Mouse (Mus musculus): ENCODE measurements at regions not wholly inside any gene's neighbourhood (a gene's known extent, or its start where the extent isn't known, plus 50 kb on each side); places are given as distances from the start of the nearest gene placed in this dataset.
A peak's percentile ranks its signal among the peaks of the same experiment; 100 is the strongest.

DNA sequence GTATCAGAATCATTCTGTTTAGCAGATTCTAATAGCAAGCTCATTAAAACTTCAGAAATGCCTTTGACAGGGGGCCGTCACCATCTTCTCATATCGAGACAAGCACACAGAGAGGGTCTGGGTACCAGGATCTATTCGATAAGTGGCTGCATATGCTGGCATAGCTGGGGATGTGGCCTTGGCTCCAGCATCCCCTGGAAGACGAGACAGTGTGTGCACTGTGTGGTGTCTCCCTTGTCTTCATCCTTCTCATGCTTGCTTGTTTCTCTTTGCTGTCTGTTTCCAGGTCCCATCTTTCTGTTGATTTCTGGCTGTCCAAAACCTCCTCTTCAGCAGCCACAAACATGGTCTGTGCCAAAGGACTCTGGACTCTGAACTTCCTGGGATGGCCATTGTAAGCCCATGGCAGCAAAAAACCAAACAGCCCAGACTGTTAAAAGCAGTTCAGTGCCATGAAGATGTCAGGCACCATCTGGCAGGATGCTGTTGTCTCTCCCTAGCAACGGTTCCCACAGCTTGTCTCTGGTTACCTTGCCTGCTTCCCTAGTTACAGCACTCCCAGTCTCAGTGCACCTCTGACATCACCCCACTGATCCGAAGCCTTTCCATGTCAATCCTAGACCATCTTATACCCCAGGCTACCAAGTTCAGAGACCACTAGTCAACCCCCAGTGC lies 56.5 kb downstream of the Kctd12 start:
- DNase-seq (ENCODE audit: low spot score in 2 of 2): peak in 1 of 2 experiments; percentile 13

DNA sequence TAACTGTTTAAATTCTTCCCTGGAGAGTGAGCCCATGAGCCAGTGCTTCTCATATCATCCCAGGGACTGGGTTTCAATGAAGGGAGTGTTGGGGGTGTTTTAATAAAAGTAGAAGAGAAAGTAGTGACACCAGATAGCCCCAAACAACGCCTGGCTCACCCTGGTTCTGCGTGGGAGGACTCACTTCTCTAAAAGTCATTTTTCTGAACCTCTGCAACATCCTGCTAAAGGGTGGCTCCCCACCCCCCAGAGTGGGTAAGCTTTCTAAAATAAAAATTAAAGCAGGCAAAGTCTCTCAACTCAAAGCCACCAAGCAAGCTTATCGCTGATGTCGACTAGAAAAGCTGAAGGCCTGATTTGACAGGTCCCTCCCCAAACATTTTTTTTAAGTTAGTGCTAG lies 57.8 kb downstream of the Kctd12 start:
- DNase-seq (ENCODE audit: low spot score in 2 of 2): no peak

DNA sequence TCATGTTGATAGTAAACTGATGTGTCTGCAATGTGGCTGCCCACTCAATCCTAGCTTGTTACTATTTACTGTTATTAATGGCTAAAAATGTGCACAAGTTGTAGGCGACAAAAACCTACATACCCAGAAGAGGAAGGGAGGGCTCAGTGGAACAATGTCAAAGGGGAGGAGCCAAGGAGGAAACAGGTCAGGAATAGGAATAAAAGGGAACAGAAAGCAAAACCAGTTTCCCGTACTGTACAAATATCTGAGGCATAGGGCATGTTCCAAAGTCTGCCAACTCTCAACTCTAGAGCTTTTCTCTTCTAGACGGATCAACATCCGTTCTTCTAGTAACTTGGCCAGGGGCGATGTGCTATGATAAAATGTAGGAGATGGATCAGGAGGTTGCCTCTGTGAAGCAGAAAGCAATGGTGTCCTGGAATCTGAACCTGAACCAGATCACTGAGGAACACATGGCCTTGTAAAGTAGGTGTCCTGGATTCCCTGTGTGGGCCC lies 59.9 kb downstream of the Kctd12 start:
- DNase-seq (ENCODE audit: low spot score in 2 of 2): no peak

DNA sequence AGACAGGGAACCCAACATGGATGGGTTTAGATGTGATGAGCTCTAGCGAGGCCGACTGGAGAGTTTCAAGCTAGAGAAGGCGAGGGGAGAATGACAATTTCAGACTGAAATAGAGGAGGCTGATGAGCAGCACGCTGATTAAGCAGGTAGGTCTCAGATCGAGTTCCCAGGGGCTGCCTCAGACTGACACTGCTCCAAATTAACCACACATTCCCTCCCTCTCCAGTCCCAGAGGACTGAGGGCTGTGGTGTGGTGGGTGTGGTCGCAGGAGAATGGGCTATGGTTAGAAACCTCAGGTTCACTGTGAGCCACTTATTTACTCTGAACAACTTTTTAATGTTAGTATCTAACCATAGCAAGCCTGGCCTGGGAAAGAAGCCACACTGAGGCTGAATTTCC lies 62.0 kb downstream of the Kctd12 start:
- no peak for DNase-seq (ENCODE audit: low spot score in 2 of 2)

DNA sequence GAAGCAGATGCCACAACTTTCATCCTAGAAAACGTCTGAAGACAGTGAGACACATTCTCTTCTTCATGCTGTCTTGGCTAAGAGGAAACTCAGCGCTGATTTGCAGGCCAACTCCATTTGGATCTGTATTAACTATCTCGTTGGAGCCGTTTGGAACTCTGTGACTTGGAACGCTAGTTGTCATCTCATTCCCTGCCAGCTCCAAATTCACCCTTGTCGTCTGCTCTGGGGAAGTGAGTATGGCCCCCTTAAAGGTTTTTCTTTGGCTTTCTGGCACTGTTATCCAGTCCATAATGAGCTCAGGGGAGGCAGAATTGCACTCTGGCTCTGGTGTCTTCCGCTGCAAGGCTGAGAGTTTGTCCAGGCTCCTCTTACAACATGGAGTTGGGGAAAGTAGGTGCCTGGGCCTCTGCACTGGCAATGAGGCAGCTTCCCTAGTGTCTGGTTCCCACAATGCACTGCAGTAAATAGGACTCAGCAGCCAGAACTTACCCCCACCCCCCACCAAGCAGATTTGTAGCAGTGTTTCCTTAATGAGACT lies 63.1 kb downstream of the Kctd12 start:
- no peak for DNase-seq (ENCODE audit: low spot score in 2 of 2)

DNA sequence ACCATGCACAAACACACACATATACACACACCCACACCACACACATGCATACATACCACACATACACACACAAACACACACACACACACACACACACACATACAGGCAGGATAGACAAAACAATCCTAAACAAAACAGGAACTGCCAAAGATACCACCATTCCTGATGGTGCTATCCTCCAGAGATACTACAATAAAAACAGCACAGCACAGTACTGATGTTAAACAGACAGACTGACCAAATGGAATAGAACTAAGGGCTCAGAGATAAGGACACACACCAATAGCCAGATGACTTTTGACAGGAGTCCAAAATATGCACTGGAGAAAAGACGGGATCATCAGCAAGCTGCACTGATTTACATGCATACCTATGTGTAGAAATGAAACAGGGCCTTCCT lies 64.5 kb downstream of the Kctd12 start:
- DNase-seq (ENCODE audit: low spot score in 2 of 2): no peak

DNA sequence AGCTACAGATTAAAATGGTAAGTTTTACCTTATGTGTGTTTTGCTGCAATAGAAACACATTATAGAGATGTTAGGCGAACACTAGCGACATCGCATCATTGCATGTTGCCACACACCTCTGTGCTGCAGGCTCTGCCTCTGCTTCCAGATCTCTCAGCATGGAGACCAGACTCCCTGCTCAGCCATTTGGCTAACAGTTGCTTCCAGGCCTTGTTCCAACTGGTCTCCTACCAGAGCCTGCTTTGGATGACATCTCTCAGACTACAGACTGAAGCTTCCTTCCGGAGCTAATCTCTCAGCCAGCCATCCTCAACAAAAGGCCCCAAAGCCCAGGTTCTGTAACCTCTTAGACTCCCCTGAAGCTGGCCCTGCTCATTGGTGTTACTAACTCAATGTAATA lies 66.5 kb downstream of the Kctd12 start:
- no peak for DNase-seq (ENCODE audit: low spot score in 2 of 2)

DNA sequence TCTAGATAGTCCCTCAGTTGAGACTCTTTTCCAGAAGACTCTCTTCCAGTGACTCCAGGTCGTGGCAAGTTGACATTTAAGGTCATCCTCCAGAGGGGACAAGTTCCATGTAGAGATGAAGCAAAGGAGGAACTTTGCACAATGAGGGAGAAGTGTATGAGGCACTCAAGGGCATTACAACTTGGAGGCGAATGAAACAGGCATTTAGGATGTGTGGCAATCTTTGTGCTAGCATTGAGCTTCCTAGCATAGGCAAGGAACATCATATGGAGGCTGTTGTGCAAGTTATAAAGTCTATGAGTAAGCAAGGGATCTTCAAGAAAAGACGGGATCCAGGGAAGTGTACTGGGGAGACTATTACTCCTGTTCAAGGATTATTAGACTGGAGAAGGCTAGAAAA lies 70.9 kb downstream of the Kctd12 start:
- DNase-seq (ENCODE audit: low spot score in 2 of 2): no peak

DNA sequence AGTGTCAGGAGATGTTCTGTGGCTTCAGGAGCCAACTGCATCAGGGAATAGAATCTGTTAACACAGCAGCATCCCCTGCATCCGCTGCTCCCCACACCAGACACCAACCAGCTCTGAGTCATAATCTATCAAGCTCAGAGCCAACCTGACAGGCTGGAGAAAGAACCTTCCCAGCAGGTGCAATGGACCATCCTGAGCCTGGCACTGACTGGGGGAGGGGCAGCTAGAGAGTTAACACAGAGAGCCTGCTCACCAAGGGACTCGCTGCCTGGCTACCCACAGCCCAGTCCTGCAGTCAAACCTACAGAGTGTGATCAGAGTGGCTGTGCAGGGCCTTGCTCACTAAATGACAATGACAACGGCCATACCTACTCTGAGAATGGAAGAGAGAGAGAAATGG lies 73.4 kb downstream of the Kctd12 start:
- no peak for DNase-seq (ENCODE audit: low spot score in 2 of 2)

DNA sequence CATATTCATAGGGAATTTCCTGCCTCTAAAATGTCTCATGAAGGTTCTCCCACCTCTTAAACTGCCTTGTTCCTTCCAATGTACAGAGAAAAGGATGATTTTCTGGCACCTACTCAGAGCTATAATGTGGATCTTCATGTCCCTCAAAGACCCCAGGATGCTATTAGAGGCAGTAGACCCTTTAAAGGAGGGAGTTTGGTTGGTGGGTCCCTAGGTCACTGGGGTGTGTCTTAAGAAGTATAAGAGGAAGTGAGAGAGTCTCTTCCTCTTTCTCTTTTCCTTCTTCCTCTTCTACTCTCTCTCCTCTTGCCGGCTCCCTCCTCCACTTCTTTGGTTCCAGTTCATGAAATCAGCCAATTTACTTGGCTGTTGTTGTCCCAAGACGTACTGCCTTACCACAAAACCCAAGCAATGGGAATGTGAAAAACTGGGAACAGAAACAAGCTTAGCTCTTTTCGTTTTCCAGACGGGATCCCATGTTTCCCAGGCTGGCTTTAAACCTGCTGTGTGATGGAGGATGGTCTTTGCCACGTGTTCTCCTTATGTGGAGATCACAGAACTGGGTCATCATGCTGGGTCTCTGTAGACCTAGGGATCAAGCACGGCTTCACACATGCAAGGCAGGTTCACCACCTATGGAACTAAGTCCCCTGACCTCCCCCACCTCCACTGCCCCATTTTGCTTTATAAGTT lies 74.9 kb downstream of the Kctd12 start:
- DNase-seq (ENCODE audit: low spot score in 2 of 2): no peak

DNA sequence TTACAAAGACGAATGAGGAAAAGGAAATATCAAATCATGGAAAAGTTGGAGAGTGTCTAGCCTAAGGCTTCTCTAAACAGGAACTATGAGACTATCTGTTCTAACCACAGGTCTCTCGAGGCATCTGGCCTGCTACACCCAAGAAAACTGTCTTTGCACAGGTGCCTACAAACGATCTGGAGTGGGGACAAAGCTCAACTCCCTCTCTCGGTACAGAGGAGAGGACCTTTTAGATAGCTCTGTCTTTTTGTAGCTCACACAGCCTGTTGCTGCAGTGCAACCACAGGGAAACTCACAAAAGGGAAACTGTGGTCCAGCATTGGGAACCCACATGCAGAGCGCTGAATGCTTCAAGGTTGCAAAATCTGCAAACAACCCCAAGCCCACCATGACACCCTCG lies 75.6 kb downstream of the Kctd12 start:
- no peak for DNase-seq (ENCODE audit: low spot score in 2 of 2)

DNA sequence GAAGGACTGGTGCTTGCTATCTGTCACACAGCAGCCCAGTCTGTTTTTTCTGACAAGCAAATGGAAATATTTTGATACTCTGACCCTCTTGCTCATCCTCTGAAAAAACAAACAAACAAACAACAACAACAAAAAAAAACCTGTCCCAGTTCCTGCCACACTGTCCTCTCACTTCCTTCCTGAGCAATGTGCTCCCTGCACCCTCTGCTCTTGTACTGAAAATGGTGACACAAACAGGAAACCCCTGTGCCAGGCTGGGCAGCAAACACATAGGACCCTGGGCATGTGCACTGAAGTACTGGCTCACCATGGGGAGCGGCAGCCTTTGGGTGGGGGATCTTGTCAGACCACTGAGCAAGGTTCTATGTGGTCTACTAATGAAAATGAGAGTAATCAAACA lies 76.2 kb downstream of the Kctd12 start:
- no peak for DNase-seq (ENCODE audit: low spot score in 2 of 2)

DNA sequence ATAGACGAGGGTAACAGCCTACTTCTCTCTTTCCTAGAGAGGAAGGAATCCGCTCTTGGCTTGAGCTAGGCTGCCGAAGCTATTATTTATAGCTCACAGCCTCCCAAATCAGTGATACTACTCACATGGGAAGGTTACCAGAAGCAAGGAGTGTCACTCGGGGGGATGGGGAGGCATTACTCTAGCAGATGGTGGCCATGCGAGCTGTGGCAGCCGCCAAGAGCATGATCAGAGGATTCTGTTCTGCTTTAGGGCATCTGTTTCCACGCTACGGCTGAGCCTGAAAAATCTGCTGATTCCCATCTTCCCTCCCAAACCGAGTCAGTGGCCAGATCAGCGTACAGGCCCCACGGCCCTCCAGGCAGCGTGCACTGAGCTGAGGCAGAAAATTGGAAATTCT lies 79.5 kb downstream of the Kctd12 start:
- DNase-seq (ENCODE audit: low spot score in 2 of 2): peak; percentile 66 to 77

DNA sequence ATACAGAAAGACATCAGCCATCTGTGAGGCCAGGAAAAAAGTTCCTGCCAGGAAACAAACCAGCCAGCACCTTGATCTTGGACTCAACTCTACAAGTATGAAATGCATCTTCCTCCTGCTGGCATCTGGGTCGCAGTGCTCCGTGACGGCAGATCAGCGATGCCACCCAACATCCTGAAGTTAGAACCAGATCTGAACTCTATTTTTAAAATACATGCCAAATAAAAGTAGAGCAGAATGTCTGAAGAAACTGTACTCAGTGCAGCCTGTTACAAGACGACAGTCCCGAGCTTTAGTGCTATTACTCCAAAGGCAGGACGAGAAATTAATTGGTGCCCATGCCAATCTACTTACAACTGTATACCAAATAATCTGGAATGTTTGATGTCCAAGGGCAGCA lies 80.2 kb downstream of the Kctd12 start:
- no peak for DNase-seq (ENCODE audit: low spot score in 2 of 2)

DNA sequence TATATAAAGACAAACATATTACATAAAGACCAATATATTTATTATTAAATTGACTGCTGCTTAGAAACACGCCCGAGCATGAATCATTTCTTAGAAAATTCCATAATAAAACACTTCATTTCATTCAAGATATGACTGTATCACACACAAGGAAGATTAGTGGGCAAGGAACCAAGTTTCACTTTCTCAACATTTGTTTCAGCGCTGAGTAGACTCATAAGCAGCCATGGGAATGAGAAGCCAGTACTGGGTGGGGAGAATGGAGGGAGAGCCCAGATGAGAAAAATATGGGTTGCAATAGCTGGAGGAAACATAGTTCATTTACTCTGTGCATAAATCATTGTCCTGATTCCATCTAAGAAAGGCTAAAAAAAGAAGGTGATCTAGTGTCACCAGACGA lies 84.0 kb downstream of the Kctd12 start:
- DNase-seq (ENCODE audit: low spot score in 2 of 2): no peak

DNA sequence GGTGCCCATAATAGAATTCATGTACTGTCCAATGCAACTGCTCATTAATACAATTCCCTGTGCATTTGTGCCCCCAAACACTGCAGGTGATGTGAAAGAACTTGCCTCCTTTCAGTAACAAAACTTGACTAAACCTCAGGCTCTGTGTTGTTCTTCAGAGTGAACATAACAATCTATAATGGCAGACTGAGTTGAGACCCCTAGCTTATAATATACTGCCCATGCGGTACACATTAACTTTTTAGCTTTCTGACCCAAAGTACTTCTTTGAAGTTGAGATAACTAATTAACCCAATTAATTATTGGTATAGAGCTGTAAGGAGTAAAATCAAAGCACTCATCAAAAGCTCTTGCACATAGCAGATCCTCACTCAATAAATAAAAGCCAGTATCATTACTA lies 85.4 kb downstream of the Kctd12 start:
- no peak for DNase-seq (ENCODE audit: low spot score in 2 of 2)

DNA sequence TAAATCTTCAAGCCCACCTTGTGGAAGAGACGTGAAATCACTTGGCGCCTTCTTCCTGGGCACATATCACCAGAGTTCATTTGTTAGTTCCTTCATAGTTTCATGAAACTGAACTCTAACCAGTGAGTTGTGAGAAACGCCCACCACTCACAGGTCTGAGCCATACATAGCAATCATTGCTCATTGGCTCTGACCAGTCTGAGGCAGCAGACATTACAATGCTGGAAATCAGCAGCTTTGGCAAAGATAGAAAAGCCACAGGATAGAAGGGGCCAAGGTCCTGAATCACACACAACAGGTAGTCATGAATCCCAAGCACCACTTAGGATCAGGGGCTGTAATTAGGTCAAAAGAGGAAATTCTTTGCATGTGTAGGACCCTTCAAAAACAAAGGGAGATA lies 85.9 kb downstream of the Kctd12 start:
- no peak for DNase-seq (ENCODE audit: low spot score in 2 of 2)

DNA sequence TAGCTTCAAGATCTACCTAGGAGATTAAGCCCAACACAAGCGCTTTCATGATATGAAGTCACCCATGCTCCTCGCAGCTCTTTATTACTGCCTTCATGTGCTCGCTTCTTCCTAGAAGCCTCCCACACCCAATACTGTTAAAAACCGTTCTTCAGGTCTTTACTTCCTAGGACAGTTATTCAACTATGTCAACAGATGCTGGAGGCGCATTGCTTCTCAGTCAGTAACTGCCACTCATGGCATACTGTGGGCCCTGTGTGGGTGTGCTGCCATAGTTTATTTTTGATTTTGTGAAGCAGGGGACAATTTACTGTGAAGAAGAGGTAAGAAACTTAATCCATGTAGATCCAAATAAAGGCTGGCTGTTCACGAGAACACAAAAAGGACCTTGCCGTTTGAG lies 89.2 kb downstream of the Kctd12 start:
- DNase-seq (ENCODE audit: low spot score in 2 of 2): no peak

DNA sequence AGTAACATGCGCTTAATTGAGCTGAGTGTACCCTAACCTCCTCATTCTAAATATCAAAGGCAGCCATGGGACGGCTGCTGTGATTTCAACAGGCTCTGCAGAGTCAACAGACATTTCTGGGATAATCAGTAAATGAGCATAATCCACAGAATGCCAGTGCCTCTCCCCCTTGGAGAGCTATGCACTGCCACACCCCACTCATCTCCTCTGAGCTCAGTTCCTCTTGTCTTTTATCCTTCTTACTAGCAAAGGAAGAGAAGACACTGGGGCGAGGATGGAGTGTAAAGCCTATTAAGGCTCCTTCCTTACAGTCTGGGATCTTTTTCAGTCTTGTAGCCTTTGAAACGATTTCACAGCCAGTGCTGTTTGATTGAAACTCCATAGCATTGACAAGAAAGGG lies 90.9 kb downstream of the Kctd12 start:
- no peak for DNase-seq (ENCODE audit: low spot score in 2 of 2)

DNA sequence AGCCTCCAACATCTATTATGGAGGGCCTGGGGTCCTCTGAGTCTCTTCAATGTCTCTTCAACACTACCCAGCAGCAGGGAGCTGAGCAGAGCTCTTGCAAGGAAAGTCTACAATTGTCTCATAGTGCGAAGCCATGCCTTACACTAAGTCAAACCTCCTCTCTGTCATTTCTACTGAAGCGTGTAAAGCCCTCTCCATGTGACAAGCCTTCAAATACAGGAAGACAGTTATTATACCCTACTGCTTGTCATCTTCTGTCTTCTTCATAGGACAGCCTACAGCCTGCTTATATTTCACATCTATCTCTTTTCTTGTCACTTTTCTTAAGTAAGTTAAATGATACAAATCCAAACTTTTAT lies 97.2 kb downstream of the Kctd12 start:
- no peak for DNase-seq (ENCODE audit: low spot score in 2 of 2)

DNA sequence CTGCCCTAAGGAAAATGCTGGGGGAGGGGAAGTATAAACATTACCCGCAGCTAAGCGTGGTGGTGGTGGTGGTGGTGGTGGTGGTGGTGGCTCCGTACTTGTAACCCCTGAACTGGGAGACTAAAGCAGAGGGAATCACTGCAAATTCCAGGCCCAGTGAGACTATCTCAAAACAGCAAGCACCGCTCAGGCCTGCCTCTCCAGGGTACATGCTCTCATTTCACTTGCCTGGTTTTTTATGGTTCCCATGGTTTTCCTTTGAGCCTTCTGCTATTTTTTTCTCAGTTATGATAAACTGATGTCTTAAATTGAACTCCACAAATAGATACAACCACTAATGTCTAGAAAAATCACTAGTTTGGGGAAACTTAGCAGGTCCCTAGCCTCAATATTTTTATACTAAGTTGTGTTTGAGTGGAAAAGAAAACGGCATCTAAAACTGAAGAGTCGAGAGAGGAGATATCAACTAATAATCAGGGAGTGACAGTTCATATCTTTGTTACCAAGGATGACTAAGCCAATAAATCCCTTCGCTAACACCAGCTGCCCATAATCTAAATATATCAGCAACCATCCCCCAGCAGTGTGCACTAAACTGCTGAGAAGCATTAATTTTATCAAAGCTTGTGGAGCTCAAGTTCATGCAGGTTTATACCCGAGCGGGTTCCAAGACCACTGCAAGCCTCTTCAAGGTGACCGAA lies 97.7 kb downstream of the Kctd12 start:
- DNase-seq (ENCODE audit: low spot score in 2 of 2): no peak

DNA sequence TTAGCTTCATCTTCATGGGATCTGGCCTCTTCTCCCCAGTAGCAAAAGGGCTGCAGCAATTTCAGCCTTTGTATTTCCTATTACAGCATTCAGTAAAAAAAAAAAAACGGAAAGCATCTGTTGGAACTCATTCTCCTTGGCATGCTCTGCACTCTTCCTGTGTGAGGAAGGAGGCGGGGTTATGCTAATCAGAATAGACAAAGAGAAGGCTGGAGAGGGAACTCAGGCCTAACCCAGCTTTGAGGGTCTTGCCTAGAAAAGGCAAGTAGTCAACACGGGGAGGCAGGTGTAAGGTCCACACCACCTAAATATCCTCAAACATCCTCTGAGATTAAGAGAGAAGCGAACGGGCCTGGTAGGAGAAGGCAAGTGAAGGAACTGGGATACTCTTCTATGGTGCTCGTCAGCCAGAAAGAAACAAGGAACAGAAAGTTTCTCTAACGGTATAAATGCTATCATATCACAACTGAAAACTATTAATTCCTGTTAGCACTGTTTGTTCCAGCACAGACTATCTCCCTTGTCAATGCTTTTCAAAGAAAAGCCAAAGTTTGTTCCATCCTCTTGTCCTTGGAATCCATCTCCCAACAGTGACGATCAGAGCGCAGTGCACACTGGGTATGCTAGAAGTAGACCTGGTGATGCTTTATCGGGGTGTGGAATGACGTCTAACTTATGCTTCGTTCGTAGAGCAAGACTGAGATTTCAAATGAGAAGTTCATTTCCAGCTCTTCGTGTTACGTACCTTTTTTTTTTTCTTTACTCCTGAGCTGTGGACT lies 98.9 kb downstream of the Kctd12 start:
- DNase-seq (ENCODE audit: low spot score in 2 of 2): no peak
